Mouse (Mus musculus): ENCODE measurements at regions not wholly inside any gene's neighbourhood (a gene's known extent, or its start where the extent isn't known, plus 50 kb on each side); places are given as distances from the start of the nearest gene placed in this dataset.

DNA sequence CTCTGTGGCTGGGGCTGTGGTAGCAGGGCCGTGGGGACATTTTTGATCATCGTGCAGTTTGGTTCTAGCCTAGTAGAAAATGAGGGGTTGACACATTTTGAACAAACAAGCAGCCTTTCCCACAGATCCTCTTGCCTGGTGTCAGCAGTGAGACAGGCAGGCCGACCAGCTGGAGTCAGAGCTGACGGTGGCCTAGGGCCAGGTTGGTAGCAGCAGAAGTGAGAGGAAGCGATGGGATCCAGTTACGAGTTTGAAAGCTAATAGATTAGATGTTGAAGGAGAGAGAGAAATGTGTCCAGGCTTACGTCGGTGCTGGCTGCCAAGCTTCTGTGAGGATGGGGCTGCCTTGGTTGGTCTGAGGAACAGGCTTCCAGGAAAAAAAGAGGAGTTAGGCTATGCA, 134.1 kb upstream of the Grik3 start:
- ATAC-seq (ENCODE audit: insufficient number of reproducible peaks, low FRiP score, low TSS enrichment), result no peak

DNA sequence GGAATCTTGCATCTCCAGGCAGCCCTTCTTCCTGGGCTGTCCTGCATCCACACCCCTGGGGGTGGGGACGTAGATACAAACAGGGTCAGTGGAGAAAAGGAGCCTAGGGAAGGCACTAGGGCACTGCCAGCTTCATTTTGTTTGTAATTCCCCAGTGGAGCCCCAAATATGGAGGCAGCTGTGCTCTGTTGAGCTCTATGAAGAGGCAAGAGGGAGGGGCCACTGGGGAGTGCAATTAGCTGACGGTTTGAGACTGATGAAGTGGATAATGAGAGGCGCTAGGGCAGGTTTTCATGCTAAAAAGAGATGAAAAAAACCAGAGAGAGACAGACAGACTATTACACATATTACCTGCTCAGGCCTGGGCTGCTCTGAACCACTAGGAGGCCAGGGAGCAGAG, 135.8 kb upstream of the Grik3 start:
- ATAC-seq (ENCODE audit: insufficient number of reproducible peaks, low FRiP score, low TSS enrichment), result no peak

DNA sequence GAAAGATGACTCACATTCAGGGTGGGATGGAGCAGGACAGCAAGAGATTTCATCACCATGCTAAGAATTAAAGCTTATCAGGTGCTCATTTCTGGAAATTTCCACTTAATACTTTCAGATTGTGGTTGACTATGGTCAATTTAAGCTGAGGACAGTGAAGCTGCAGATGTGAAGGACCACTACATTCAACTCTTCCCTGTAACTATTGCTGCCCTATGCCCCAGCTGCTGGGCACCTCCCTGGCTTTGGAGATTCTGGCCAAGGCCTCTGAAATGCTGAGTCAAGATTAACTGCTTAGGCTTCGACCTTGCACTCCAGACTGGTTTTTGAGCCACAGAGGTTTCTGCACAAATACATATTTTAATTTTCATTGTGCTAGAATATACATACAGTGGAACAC, 140.4 kb upstream of the Grik3 start:
- ATAC-seq (ENCODE audit: insufficient number of reproducible peaks, low FRiP score, low TSS enrichment), result no peak

DNA sequence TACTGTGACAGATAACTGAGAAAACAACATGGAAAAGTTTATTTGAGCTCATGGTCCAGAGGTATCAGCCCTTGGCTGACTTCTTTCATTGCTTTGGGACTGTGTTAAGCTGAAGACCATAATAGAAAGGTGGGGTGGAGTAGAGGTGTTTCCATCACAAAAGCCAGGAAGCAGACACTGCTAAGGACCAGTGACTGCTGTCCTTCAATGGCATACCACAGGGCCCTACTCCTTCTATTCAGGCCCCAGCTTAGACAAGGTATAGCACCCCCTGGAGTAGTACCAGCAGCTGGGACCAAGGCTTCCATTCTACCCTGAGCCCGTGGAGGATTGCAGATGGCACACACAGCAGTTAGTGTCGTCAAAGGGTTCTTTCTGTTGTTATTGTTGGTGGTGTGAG, 151.4 kb upstream of the Grik3 start:
- ATAC-seq (ENCODE audit: insufficient number of reproducible peaks, low FRiP score, low TSS enrichment), result no peak

DNA sequence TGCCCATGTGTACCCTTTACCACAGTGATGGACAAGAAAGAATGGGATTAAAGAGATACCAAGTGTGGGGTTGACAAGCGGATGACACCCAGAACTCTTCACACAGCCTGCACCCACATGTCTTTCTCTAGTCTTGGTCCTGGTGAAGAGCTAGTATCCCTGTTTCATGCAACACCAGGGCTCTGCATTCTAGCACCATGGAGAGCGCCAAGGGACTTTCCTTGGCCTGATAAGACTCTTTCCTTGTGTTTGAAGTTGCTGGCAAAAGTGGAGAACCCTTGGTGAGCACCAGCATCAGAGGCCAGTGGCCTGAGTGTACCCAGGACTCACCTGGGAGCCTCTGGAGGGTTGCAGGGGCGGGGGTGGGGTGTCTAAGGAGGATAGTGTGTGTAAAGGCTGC, 161.7 kb upstream of the Grik3 start:
- ATAC-seq (ENCODE audit: insufficient number of reproducible peaks, low FRiP score, low TSS enrichment), result no peak

DNA sequence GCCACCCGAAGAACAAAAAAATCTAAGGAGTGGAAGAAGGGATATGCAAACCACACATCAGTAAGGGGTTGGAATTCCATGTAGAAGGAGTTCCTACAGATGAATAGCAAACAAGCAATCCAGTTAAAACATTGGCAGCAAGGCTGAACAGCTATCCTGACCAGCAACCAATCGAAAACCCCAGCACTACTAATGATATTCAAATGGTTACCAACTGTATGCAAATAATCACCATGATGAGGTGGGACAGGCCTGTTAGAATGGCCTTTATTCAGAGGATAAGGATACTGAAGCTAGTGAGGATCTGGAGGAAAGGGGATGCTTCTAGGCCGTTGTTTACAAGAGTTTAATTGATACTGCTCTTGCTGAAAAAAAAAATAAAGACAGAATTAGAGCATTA, 166.0 kb upstream of the Grik3 start:
- ATAC-seq (ENCODE audit: insufficient number of reproducible peaks, low FRiP score, low TSS enrichment), result no peak

DNA sequence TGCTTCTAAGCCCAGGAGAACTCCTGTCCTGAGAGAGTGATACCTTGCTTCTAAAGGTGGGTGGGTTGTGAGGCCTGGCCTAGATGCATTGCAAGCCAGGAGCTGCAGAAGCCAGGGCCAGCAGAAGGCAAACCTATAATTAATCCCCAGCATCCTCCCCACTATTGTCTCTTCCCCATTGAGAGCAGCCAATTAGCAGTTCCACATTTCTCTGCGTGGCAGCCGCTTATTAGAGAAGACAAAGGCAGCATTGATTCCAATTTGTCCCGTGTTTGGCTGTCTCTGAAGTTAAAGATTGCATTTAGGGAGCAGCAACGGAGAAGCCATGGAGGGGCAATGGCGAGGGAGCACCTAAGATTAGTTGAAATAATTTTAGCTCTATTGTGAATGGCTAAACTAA, 171.2 kb upstream of the Grik3 start:
- no peak for ATAC-seq (ENCODE audit: insufficient number of reproducible peaks, low FRiP score, low TSS enrichment)

DNA sequence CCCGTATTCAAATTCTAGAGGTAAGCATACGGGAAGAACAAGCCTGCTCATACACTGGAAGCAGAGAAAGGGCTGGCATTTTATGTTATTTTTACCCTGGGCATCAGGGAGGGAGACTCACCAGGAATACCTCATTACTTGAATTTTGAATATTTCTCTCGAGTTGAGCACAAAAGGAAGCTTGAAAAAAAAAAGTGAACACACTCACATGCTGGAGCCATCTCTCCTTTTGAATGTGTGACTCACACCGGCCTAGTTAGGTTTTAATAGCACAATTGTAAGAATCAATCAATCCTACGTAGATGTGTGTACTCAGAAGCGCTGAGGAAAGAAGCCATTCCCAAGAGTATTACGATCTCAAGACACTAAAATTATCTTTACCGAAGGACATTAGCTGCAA, 172.2 kb upstream of the Grik3 start:
- ATAC-seq (ENCODE audit: insufficient number of reproducible peaks, low FRiP score, low TSS enrichment), result no peak

DNA sequence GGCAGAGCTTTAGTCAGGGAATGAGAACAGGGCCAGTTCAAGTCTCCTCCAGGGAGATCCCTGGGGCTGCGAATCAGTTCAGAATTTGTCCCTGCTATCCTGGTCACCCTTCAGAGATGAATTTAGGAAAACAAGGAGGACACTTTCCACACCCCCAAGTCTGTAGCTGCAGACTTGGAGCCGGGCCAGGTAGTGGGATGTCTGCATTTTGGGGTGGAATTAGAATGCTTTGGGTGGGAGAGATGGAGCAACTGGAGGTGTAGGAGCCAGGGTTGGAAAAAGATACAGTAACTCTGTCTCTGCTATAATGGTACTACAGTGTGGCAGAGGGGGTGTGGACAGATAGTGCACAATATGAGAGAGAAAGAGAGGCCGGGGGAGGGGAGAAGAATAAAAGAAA, 173.6 kb upstream of the Grik3 start:
- ATAC-seq (ENCODE audit: insufficient number of reproducible peaks, low FRiP score, low TSS enrichment), result no peak

DNA sequence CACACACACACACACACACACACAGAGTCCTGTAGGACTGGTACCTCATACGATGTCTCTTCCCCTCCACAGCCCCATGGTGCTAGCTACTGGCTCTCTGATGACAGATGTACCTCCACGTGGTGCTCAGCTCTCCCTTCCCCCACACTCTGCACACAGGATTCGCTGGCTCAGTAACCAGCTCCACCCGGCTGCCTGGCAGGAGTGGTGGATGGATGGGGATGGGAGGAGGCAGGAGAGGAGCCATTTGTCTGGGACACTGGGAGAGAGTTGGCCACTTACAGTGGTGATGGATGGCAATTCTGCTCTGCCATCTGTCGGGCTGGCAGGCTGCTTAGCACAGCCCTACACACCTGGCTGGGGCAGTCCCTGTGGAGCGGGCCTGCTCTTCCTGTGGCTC, 174.7 kb upstream of the Grik3 start:
- ATAC-seq (ENCODE audit: insufficient number of reproducible peaks, low FRiP score, low TSS enrichment), result no peak

DNA sequence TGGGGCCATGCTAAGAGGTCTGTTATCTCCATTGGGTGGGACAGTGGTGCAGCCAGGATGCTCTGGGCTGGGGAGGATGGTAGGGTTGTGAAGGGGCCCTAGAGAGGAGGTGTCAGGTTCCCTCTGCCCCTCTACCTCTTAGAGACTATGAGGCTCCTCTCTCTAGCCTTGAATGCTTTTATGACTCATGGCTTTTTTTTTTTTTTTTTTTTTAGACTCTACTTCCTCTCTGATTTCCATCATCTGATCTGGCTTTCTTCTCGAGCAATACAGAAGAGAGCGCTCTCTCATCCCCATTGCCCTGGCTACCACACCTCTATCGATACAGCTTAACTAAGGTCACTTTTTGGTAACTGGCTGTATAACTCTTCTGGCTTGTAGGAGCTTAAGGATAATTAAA, 176.6 kb upstream of the Grik3 start:
- no peak for ATAC-seq (ENCODE audit: insufficient number of reproducible peaks, low FRiP score, low TSS enrichment)

DNA sequence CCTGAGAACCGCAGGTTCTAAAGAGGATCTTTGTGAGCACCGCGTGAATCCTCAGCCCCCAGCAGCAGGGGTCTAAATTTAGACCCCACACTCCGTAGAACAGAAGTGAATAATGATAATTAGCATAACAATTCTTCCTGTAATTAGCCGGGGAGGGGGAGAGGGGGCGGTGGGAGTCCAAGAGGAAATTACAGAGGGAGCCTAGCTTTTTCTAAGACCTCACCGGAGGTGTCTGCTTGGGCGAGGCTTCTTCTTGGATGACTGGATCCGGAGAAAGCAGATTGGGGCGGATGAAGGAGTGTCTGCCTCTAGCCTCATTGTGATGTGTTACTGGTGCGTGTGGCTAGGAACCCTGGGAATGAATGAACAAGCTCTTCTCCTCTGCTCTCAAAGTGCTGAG, 177.2 kb upstream of the Grik3 start:
- ATAC-seq (ENCODE audit: insufficient number of reproducible peaks, low FRiP score, low TSS enrichment), result no peak

DNA sequence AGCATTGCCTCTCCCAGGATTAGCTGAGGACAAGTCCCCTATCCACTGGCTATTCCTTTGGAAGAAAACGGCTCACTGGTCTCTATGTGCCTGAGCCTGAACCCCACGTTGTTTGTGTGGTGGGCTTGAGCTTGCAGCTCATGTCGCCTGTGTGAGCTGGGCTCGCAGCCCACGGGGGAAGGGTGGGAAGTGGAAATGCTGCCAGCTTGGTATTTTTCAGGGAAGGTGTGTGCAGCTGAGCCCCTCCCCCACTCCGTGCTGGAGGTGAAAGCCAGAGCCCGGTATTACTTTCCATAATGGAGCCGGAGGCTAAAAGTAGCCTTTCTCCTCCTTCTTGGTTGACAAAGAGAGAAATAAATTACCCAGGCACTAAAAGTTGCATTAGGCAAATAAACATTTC, 180.5 kb upstream of the Zc3h12a start:
- ATAC-seq (ENCODE audit: insufficient number of reproducible peaks, low FRiP score, low TSS enrichment), result no peak

DNA sequence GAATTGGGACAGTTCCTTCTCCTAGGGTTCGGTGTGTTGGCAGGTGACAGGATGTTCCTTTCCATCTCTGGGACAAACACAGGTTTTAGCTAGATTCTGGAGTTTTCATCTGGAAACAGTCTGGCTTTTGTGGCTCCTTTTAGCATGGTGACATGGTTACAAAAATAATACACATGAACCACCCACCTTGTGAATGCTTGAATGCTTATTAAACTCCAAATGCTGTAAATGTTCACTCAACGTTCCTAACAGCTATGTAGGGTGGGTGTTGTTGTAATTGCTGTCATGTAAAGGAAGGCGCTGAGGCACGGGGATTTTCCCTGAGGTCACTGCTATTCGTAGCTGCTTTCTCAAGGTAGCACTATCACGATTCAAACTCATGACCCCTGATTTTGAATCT, 178.1 kb upstream of the Zc3h12a start:
- no peak for ATAC-seq (ENCODE audit: insufficient number of reproducible peaks, low FRiP score, low TSS enrichment)

DNA sequence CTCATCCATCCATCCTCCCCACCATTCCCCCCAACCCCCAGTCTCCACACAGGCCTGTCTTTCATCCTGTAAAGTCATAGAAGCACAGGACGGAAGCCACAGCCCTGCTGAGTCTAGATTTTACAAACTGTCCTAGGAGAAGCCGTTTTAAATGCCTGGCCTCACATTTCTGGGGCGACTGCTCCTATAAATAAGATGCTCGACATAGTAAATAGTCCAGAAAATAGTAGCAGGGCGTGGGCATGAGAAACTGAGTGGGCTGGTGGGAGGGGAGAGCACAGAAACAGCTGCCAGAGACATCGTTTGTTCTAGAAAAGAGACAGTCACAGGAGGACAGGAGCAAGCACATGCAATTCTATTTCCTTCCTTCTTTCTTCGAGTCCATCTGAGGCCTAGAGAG, 175.0 kb upstream of the Zc3h12a start:
- no peak for ATAC-seq (ENCODE audit: insufficient number of reproducible peaks, low FRiP score, low TSS enrichment)

DNA sequence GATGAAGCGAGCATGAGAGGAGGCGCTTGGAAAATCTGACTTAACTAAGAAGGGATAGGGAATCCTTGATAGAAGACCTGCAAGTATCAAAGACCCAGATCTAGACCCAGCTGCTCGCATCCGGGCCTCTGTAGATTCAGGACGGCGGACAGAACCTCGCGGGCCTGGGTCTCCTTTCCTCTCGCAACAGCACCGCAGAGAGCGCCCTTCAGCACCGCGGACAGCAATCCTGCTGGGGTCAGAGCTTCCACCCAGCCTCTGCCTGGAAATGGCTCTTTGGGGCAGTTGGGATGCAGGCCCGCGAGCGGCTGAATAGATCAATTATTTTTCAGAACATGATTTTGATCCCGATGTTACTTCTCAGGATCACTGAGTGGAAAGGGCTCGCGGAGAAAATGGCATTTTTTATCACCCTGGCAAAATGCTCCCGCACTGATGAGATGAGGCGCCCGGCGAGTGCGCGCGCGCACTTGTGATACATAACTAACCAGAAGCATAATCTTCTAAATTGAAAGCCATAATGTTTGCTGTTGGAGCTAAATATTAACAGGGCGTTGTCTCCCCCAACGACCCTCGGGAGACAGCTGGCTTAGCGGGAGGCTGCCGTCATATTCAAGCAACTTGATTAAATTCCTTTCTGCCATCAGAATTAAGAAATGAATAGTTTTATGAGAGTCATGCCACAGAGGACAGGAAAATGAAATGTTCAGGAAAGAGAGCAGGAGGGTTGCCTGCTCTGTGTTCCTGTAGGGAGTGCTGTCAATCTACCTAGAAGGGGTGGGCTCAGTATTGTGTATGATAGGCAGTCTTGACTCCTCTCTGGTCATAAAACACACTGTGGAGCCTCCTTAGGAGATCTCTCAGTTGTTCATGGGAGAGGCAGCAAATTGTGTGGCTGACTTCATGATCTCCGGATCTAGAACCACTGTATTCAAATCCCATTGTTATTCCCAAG, 173.1 kb upstream of the Zc3h12a start:
- no peak for ATAC-seq (ENCODE audit: insufficient number of reproducible peaks, low FRiP score, low TSS enrichment)

DNA sequence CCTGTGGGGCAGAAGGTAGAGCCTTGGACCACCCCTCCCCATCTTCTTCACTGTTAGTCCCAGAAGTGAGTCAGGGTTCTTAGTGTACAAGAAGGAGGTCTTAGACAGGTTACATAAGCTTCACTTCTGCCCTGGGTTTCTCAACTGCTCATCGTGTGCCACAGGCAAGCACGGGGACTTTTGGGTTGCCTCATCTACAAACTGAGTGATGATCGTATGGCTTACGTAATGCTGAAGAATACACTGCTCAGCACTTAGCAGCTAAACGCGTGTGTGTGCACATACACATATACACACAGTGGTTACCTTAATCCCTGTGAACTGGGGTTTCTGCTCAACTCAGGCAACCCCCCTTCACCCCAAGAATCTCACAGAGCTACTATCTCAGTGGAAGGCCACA, 163.1 kb upstream of the Zc3h12a start:
- ATAC-seq (ENCODE audit: insufficient number of reproducible peaks, low FRiP score, low TSS enrichment), result no peak

DNA sequence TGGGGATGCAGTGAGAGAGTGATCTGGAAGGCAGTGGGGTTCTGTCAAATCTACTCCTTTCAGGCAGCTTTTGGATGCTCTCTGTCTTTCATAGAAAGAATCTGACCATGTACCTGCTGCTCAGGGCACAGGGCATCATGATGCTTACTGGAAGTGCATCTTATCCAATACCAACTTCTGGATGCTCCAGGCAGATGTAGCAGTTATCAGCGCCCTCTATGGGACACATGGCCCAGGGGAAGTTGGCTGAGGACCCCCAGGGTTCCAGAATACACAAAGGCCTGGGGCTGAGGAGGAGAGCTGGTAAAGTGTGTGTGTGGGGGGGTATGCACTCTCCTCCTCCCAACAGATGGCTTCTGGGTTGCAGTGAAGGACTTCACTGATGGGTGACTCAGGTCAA, 162.1 kb upstream of the Zc3h12a start:
- ATAC-seq (ENCODE audit: insufficient number of reproducible peaks, low FRiP score, low TSS enrichment), result no peak

DNA sequence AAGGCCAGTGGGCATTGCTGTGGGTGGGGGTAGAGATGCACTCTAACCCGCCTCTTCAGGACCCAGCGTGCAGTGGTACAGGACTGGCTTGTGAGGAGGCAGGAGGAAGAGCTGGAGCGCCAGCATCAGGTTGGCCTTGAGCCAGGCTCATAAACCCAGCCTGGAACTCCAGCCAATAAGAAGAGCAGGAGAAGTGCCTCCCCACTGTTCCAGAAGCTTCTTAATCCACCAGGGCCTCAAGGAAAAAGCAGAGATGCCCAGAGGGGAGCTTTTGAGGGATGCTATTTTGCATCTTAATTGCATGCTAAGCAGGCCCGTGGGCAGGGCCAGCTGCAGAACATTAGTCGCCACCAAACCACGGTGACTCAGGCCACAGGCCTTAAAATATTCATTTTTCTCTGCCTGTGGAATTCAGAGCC, 161.4 kb upstream of the Zc3h12a start:
- no peak for ATAC-seq (ENCODE audit: insufficient number of reproducible peaks, low FRiP score, low TSS enrichment)

DNA sequence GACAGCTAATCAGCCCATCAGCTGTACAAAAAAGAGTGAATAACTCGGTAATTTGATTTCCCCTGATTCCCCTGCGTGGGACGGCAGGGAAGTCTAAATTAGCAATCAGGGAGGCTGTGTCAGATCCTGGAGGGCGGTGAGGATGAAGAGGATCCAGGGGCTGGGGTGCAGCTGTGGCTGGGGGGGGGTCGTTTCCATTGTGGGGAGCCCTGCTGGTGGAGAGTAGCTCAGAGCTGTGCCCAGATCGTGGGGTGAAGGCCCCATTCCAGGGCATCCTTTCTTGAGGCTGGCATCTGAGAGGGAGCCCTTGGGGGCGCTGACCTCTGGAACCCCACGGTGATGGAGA, 155.3 kb upstream of the Zc3h12a start:
- ATAC-seq (ENCODE audit: insufficient number of reproducible peaks, low FRiP score, low TSS enrichment), result no peak

DNA sequence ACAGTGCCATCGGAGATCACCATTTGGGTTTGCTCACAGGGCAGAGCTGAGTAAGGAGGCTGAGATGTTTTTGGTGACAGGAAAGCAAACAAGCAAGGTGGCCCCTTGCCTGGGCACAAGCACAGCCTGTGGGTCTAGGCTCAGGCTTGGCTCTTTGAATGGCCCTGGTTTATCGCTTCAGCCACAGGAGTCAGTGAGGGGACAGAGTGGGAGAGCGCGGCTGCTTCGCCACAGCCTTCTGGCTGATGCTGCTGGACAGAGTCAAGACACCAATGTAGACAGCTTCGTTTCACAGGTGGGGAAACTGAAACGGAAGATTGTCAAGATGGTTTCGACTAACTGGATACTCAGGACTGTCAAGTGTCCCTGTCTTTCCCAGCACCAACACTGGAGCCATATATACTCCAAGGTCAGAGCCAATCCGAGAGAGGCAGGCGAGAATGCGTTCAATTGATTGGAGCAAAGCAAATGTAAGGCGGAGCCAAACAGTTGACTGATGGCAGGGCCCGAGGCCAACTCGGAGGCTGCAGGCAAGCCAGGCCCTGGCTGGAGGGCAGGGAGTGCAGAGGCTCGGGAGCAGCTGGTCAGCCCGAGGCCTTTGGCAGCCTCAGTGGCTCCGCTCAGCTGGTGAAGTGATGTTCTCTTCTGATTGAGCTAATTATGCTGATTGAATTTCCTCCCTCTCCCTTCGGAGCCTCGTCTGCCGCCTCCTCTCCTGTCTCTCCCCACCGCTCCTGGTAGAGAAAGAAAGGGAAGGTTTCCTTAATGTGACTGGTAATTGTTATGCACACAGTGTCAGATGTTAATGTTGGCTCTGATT, 154.7 kb upstream of the Zc3h12a start:
- ATAC-seq (ENCODE audit: insufficient number of reproducible peaks, low FRiP score, low TSS enrichment), result peak; percentile 66

DNA sequence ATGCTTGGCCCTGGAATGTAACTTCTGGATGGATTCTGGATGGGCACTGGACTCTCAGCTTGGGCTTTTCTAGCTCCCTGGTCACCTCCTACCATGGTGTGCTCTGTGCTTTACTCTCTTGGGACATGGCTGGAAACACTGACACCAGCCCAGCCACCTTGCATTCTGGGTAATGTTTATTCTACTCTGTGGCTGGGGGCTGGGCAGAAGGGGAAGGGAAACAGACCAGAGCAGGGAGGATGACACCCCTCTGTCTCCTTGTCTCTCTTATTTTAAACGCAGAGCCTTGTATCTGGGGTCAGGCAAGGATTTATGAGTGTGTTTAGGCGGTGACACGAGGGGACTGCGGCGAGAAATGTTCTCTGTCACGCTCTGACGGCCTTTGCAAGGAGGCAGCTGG, 151.5 kb upstream of the Zc3h12a start:
- ATAC-seq (ENCODE audit: insufficient number of reproducible peaks, low FRiP score, low TSS enrichment), result no peak

Data from cerebellum, adult (tissue).